Mouse (Mus musculus): Measurements from ENCODE around the gene Krt9.

- no peak for TF ChIP-seq CTCF (IDR thresholded peaks at IDR 0.05; ENCODE audit: low read depth)
- TF ChIP-seq EP300 (IDR thresholded peaks at IDR 0.05; ENCODE audit: low read depth): no peak
Measured at GRCm38 (mm10) chr11:100208542-100208941, 15.5 kb upstream of the Krt9 start.
